Mouse (Mus musculus): ENCODE results near the gene Kmt5a. TPM values are rescaled to one million over a fixed set of nuclear protein-coding genes. Genes with fewer than 3 reads are reported as not detected.

The Kmt5a gene
- polyA plus RNA-seq, 1 experiment from 2014 or later, result 80.5 TPM

DNA sequence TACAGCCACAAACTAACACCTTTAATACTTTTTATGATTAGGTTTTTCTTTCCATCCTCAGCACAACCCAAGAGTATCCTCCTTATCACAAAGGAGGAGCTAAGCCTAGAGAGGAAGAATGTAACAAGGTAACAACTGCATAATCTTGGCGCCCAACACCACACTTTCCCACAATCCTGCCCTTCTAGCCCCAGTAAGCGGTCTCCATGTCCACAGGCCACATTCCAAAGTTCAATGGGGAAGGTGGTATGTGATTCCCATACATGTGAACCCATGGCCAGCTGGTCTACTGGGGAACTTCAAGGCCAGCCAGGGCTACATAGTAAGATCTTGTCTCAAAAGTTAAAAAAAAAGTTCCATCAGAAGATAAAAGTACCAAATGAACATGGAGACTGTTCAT lies 17.9 kb upstream of the Kmt5a start:
- Histone ChIP-seq H3K4me3 (ENCODE audit: low read depth, low read length) (no peak overlapping the region), H3K9me3 (ENCODE audit: control insufficient read depth) (no peaks in the 10 kb centered on the region), H3K4me1 (replicated peaks; ENCODE audit: control insufficient read depth, insufficient read depth, low read length) (no peaks in the 10 kb centered on the region), H3K27me3 (replicated peaks; ENCODE audit: control insufficient read depth, insufficient read depth, low read length) (no peaks in the 10 kb centered on the region), H3K9ac (ENCODE audit: low read depth, low read length) (no peak overlapping the region), H3K36me3 (ENCODE audit: control insufficient read depth, insufficient read depth) (no peaks in the 10 kb centered on the region), H3K4me2 (replicated peaks; ENCODE audit: low read depth) (no peak overlapping the region), H3K27ac (ENCODE audit: low read depth, low read length) (no peak overlapping the region)
- no peak for ATAC-seq
- WGBS, result 61% methylated on average over 2 of the region's 2 CpGs
- no peak for TF ChIP-seq CTCF (IDR thresholded peaks at IDR 0.05; ENCODE audit: low read depth)

DNA sequence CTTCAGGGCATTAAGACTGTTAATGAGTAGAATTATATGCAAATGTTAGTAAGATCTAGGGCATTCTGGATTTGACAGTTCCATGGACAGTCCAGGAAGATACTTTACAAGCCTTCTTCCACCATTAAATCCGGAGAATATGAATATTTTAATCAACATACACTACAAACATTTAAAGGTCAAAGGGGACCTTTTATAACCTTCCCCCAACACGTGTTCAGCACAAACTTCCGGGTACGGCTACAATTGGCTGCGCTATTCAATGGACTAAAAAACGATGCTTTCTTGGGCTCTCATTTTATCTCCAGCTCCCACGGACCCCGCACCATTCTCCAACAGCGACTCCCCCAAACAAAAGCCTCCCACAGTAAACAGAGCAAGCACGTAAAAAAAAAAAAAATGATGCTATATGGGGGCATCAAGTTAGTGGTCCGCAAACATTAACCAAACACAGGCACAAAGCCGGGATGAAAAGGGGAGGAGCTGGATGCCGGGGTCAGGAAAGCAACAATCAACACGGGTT lies 15.5 kb upstream of the Kmt5a start:
- no peak for ATAC-seq
- no peaks in the 10 kb centered on the region for H3K36me3 ChIP-seq (ENCODE audit: control insufficient read depth, insufficient read depth)
- H3K27ac ChIP-seq (ENCODE audit: low read depth, low read length), result peak overlapping the region; percentile 83
- H3K9me3 ChIP-seq (ENCODE audit: control insufficient read depth), result no peaks in the 10 kb centered on the region
- under 1% methylated on average over 14 of the region's 14 CpGs for WGBS
- TF ChIP-seq CTCF (IDR thresholded peaks at IDR 0.05; ENCODE audit: low read depth), result no peak
- H3K9ac ChIP-seq (ENCODE audit: low read depth, low read length), result peak overlapping the region; percentile 82
- H3K27me3 ChIP-seq (replicated peaks; ENCODE audit: control insufficient read depth, insufficient read depth, low read length), result no peaks in the 10 kb centered on the region
- H3K4me2 ChIP-seq (replicated peaks; ENCODE audit: low read depth), result peak overlapping the region; percentile 87
- peak overlapping the region; percentile 69 for H3K4me3 ChIP-seq (ENCODE audit: low read depth, low read length)
- no peaks in the 10 kb centered on the region for H3K4me1 ChIP-seq (replicated peaks; ENCODE audit: control insufficient read depth, insufficient read depth, low read length)

DNA sequence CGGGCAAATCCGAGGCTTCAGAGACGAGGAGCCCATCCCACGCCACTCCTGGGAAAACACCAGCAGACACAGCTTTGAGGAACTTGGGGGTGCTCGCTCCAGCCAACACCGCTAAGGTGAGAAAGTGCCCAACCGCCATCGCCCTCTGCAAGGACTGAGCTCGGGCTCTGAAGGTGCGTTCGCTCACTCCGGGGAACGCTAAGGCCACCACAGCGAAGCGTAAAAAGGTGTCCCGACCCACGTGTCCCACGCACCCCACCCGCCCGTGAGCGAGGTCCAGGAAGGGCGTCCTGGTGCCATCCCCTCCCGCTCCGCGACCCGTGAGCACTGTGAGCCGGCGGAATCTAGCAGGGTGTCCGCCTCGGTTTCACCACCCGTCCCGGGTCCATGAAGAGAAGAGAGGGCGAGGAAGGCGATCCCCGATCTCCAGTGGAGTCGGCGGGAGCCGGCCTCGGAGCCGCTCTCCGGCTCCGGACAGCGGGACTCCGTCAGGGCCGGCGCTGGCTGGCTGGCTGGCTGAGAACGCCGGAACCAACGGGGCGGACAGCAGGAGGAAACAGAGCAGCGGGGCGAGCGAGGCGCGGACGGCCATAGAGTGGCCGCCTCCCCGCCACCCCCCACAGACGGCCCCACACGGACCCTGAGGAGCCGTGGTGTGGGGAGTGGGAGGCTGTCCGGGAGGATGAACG lies 14.9 kb upstream of the Kmt5a start:
- TF ChIP-seq CTCF (IDR thresholded peaks at IDR 0.05; ENCODE audit: low read depth), result no peak
- peak overlapping the region; percentile 82 for H3K9ac ChIP-seq (ENCODE audit: low read depth, low read length)
- peak overlapping the region; percentile 87 for H3K4me2 ChIP-seq (replicated peaks; ENCODE audit: low read depth)
- peak overlapping the region; percentile 83 for H3K27ac ChIP-seq (ENCODE audit: low read depth, low read length)
- H3K36me3 ChIP-seq (ENCODE audit: control insufficient read depth, insufficient read depth), result no peaks in the 10 kb centered on the region
- H3K27me3 ChIP-seq (replicated peaks; ENCODE audit: control insufficient read depth, insufficient read depth, low read length), result no peaks in the 10 kb centered on the region
- ATAC-seq, result peak; percentile 14
- H3K9me3 ChIP-seq (ENCODE audit: control insufficient read depth), result no peaks in the 10 kb centered on the region
- WGBS, result under 1% methylated on average over 59 of the region's 63 CpGs
- H3K4me1 ChIP-seq (replicated peaks; ENCODE audit: control insufficient read depth, insufficient read depth, low read length), result no peaks in the 10 kb centered on the region
- peak overlapping the region; percentile 69 for H3K4me3 ChIP-seq (ENCODE audit: low read depth, low read length)

DNA sequence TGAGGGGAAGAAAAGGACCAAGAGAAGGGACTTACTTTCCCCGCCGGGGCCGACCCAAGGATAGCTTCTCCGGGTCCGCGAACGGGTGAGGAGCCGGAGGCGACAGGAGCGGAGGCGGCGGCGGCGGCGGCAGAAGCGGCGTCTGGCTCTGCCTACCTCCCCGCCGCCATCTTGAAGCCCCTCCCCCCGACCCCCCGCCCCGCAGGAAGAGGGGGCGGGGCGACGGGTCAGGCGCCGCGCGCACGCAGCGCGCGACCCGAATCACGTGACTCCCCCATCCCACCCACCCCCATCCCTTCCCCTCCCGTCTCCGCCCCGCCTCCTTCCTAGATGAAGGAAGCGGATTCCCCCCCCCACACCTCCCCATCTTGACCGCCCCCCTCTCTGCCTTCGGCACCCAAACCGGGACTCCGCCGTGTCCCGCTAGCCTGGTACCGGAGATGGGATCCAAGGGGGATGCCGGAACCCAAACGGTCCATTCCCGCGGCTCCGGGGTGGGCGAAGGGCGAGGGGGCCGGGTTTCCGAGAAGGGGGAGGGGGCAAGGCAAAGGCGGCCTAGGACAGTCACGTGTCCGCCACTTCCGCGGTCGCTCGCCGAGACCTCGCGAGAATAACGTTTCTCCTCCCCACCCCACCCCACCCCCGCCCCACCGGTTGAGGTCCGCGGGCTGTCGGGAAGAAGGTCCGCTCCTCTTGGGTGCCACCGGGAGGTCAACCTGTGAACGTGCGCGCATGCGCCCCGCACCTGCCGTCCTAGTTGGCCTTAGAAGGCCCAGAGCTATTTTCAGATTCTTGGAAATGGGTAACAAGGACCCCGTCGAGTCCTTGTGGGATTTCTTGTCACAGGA lies 14.1 kb upstream of the Kmt5a start, which contains the start of gene Sbno1:
TSS of gene Sbno1 (minus strand) at position 590 of the 848 bp plus-strand sequence.
- Histone ChIP-seq H3K27ac (ENCODE audit: low read depth, low read length) (peak within 1 kb of the TSS; percentile 83), H3K4me3 (ENCODE audit: low read depth, low read length) (peak within 1 kb of the TSS; percentile 69), H3K36me3 (ENCODE audit: control insufficient read depth, insufficient read depth) (no peaks in the 10 kb centered on the region), H3K27me3 (replicated peaks; ENCODE audit: control insufficient read depth, insufficient read depth, low read length) (no peaks in the 10 kb centered on the region), H3K9me3 (ENCODE audit: control insufficient read depth) (no peaks in the 10 kb centered on the region), H3K4me1 (replicated peaks; ENCODE audit: control insufficient read depth, insufficient read depth, low read length) (no peaks in the 10 kb centered on the region), H3K4me2 (replicated peaks; ENCODE audit: low read depth) (peak within 1 kb of the TSS; percentile 87), H3K9ac (ENCODE audit: low read depth, low read length) (peak within 1 kb of the TSS; percentile 82)
- WGBS, result under 1% methylated on average over 62 of the region's 81 CpGs
- TF ChIP-seq CTCF (IDR thresholded peaks at IDR 0.05; ENCODE audit: low read depth), result peak; percentile 39
- peak; percentile 95 for ATAC-seq

DNA sequence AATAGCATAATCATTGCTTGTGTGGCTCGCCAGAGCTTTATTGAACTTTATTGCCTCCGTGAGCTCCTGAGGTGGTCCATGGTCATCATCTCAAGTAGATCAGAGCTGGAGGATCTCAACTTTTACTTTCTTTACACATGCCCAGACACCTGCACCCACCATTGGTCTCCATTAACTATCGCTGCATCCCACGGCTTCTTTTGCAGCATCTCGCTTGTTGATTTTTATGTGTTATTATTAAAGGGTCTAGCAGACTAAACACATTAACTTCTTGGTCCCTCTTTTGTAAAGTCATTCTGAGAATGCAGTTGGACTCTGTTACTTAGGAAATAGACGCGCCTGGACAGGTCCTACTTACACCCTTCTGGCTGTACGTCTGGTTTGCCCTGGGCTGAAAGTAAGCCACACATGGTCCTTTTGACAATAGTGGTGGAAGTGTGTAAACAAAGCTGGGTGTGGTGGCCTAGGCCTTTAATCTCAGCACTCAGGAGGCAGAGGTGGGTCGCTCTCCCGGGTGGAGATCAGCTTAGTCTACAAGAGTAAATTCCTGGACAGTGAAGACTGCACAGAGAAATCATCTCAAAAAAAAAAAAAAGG lies 13.2 kb upstream of the Kmt5a start:
- 71% methylated on average over 10 of the region's 10 CpGs for WGBS
- no peaks in the 10 kb centered on the region for H3K9me3 ChIP-seq (ENCODE audit: control insufficient read depth)
- TF ChIP-seq CTCF (IDR thresholded peaks at IDR 0.05; ENCODE audit: low read depth), result no peak
- H3K4me1 ChIP-seq (replicated peaks; ENCODE audit: control insufficient read depth, insufficient read depth, low read length), result no peaks in the 10 kb centered on the region
- no peaks in the 10 kb centered on the region for H3K27me3 ChIP-seq (replicated peaks; ENCODE audit: control insufficient read depth, insufficient read depth, low read length)
- no peak overlapping the region for H3K27ac ChIP-seq (ENCODE audit: low read depth, low read length)
- no peak overlapping the region for H3K4me3 ChIP-seq (ENCODE audit: low read depth, low read length)
- H3K36me3 ChIP-seq (ENCODE audit: control insufficient read depth, insufficient read depth), result no peaks in the 10 kb centered on the region
- no peak for ATAC-seq
- no peak overlapping the region for H3K9ac ChIP-seq (ENCODE audit: low read depth, low read length)
- peak overlapping the region; percentile 87; the same call in 1 of the 2 replicates for H3K4me2 ChIP-seq (replicated peaks; ENCODE audit: low read depth)

All from intestine, postnatal 0 days (tissue).